Comparison of ENCODE assay signal across 8 mouse cellular contexts in genomic region chr14:105034712-105035377, GRCm38 (mm10).
DNase-seq lines count a peak whose midpoint lies in the region; ATAC-seq and TF ChIP-seq lines count a peak whose summit lies in the region.

No protein-coding gene starts in this region.

- WGBS in hindbrain, embryonic 12.5 days, result 49% methylated on average over 14 of the region's 14 CpGs
- WGBS in hindbrain, embryonic 11.5 days, result 48% methylated on average over 14 of the region's 14 CpGs
- WGBS in intestine, embryonic 15.5 days, result 36% methylated on average over 14 of the region's 14 CpGs

- H3K4me1 ChIP-seq in hindbrain, embryonic 12.5 days, result no peaks in the 10 kb centered on the region
- H3K4me1 ChIP-seq in hindbrain, embryonic 11.5 days (replicated peaks; ENCODE audit: control insufficient read depth, insufficient read depth, low read length), result no peaks in the 10 kb centered on the region
- H3K4me1 ChIP-seq in CH12.LX (ENCODE audit: control insufficient read depth in 1 of 2, insufficient read depth in 2 of 2), result peaks cover 3% of the 10 kb centered on the region in 2 experiments; a peak in 1 of 4 replicates
- no peaks in the 10 kb centered on the region for H3K4me1 ChIP-seq in intestine, embryonic 15.5 days (replicated peaks)

- dilution Hi-C loops in CH12.LX (cut with MboI; ENCODE audit: extremely low pct_ligation_motif_present, extremely low pct_unique_long_range_greater_than_20kb, low sequenced_read_pairs), result no loop called here

- H3K27ac ChIP-seq in hindbrain, embryonic 12.5 days, result no peak overlapping the region
- H3K27ac ChIP-seq in hindbrain, embryonic 11.5 days (ENCODE audit: low read depth, low read length), result no peak overlapping the region
- no peak overlapping the region for H3K27ac ChIP-seq in CH12.LX (ENCODE audit: insufficient read depth, low read depth)
- no peak overlapping the region for H3K27ac ChIP-seq in intestine, embryonic 15.5 days

- TF ChIP-seq POLR2A in CH12.LX (IDR thresholded peaks at IDR 0.05; ENCODE audit: low read depth, low read length), result no peak

- H3K4me3 ChIP-seq in hindbrain, embryonic 12.5 days, result no peak overlapping the region
- no peak overlapping the region for H3K4me3 ChIP-seq in hindbrain, embryonic 11.5 days (ENCODE audit: low read depth, low read length)
- H3K4me3 ChIP-seq in CH12.LX (replicated peaks in 1 of 3; ENCODE audit: low read depth in 2 of 3, low read length in 2 of 3, poor library complexity in 1 of 3), result no peak overlapping the region
- no peak overlapping the region for H3K4me3 ChIP-seq in intestine, embryonic 15.5 days (replicated peaks)

- no peak for TF ChIP-seq EP300 in CH12.LX (IDR thresholded peaks at IDR 0.05; ENCODE audit: low read length)

- no peaks in the 10 kb centered on the region for H3K9me3 ChIP-seq in hindbrain, embryonic 12.5 days (replicated peaks)
- no peaks in the 10 kb centered on the region for H3K9me3 ChIP-seq in hindbrain, embryonic 11.5 days (ENCODE audit: control insufficient read depth, low read length)
- no peaks in the 10 kb centered on the region for H3K9me3 ChIP-seq in CH12.LX (replicated peaks; ENCODE audit: low read length)
- H3K9me3 ChIP-seq in intestine, embryonic 15.5 days, result no peaks in the 10 kb centered on the region

- ATAC-seq in hindbrain, embryonic 12.5 days (ENCODE audit: low FRiP score), result no peak
- no peak for ATAC-seq in hindbrain, embryonic 11.5 days (ENCODE audit: low FRiP score)
- peak; percentile 73 for ATAC-seq in intestine, embryonic 15.5 days
- no peak for ATAC-seq in activated CD4-positive, CD25-positive, alpha-beta regulatory T cell, adult 4 months

- H3K36me3 ChIP-seq in hindbrain, embryonic 12.5 days, result no peaks in the 10 kb centered on the region
- H3K36me3 ChIP-seq in hindbrain, embryonic 11.5 days (ENCODE audit: control insufficient read depth, insufficient read depth, low read length), result no peaks in the 10 kb centered on the region
- H3K36me3 ChIP-seq in CH12.LX (replicated peaks in 1 of 2; ENCODE audit: control insufficient read depth in 1 of 2, insufficient read depth in 1 of 2, low read length in 1 of 2), result no peaks in the 10 kb centered on the region
- no peaks in the 10 kb centered on the region for H3K36me3 ChIP-seq in intestine, embryonic 15.5 days

- H3K9ac ChIP-seq in hindbrain, embryonic 12.5 days, result no peak overlapping the region
- H3K9ac ChIP-seq in hindbrain, embryonic 11.5 days (ENCODE audit: low read depth, low read length), result no peak overlapping the region
- no peak overlapping the region; the same call in 1 of the 2 replicates for H3K9ac ChIP-seq in CH12.LX (ENCODE audit: insufficient read depth, low read depth)
- H3K9ac ChIP-seq in intestine, embryonic 15.5 days, result no peak overlapping the region

- peak; percentile 35 for TF ChIP-seq RAD21 in CH12.LX (IDR thresholded peaks at IDR 0.05; ENCODE audit: low read depth, low read length)

- peak in 1 of 2 experiments; percentile 36; a peak in 1 of 4 replicates for TF ChIP-seq CTCF in CH12.LX (conservative IDR thresholded peaks at IDR 0.05 in 1 of 2, IDR thresholded peaks at IDR 0.05 in 1 of 2; ENCODE audit: low read depth in 2 of 2, low read length in 2 of 2)

- H3K27me3 ChIP-seq in hindbrain, embryonic 12.5 days, result no peaks in the 10 kb centered on the region
- no peaks in the 10 kb centered on the region for H3K27me3 ChIP-seq in hindbrain, embryonic 11.5 days (ENCODE audit: control insufficient read depth, insufficient read depth, low read length)
- no peaks in the 10 kb centered on the region for H3K27me3 ChIP-seq in CH12.LX (replicated peaks)
- no peaks in the 10 kb centered on the region for H3K27me3 ChIP-seq in intestine, embryonic 15.5 days (replicated peaks)

- DNase-seq in hindbrain, embryonic 11.5 days (ENCODE audit: low spot score), result no peak
- no peak for DNase-seq in CH12.LX (ENCODE audit: extremely low read depth)
- DNase-seq in adrenal gland, postnatal 36 days, result peak; percentile 28 to 49
- no peak for DNase-seq in yolk sac, embryonic 10.5 days (ENCODE audit: low spot score)
- no peak for DNase-seq in urinary bladder, postnatal 25 days (ENCODE audit: low spot score)

- in situ Hi-C loops in CH12.LX (cut with MboI; ENCODE audit: low pct_ligation_motif_present, low pct_unique_long_range_greater_than_20kb, low sequenced_read_pairs), result no loop called here

- H3K79me2 ChIP-seq in CH12.LX (replicated peaks; ENCODE audit: control insufficient read depth, extremely low read depth, insufficient read depth, poor library complexity, severe bottlenecking), result no peaks in the 10 kb centered on the region

- peak overlapping the region; percentile 25; the same call in 1 of the 2 replicates for H3K4me2 ChIP-seq in hindbrain, embryonic 12.5 days (replicated peaks)
- no peak overlapping the region for H3K4me2 ChIP-seq in hindbrain, embryonic 11.5 days (replicated peaks; ENCODE audit: low read depth, low read length)
- H3K4me2 ChIP-seq in CH12.LX (ENCODE audit: insufficient read depth, low read depth, poor library complexity, severe bottlenecking), result peak overlapping the region; percentile 75
- peak overlapping the region; percentile 36 for H3K4me2 ChIP-seq in intestine, embryonic 15.5 days (replicated peaks)

TF ChIP-seq in CH12.LX, 34 proteins besides CTCF, POLR2A, EP300 and RAD21:
- no peak for TF ChIP-seq MYC (IDR thresholded peaks at IDR 0.05; ENCODE audit: low read depth, low read length)
- no peak for TF ChIP-seq ZC3H11A (IDR thresholded peaks at IDR 0.05; ENCODE audit: low read depth, low read length)
- no peak for TF ChIP-seq ZNF384 (IDR thresholded peaks at IDR 0.05; ENCODE audit: low read depth, low read length)
- TF ChIP-seq JUND (conservative IDR thresholded peaks at IDR 0.05; ENCODE audit: low read depth, low read length), result no peak

Comparison
In these comparisons a context has a peak if more than half of its experiments do, and no peak if none do; other contexts are left out.
1. DNase-seq: peak in adrenal gland, postnatal 36 days (2 of 2); none in hindbrain, embryonic 11.5 days (single experiment), CH12.LX (single experiment), yolk sac, embryonic 10.5 days (single experiment) and urinary bladder, postnatal 25 days (single experiment).